Mouse (Mus musculus): Measurements from ENCODE around the gene Syt7. TPM values are rescaled to one million over a fixed set of nuclear protein-coding genes. Genes with fewer than 3 reads are reported as not detected.

Gene Syt7
- total and polyA plus RNA-seq, 2 experiments from 2014 or later = 19.2 to 110 TPM

- no peak for ATAC-seq
- 37% methylated on average over 5 of the region's 5 CpGs for WGBS
- no peak for TF ChIP-seq CTCF (IDR thresholded peaks at IDR 0.05; ENCODE audit: low read depth)
- H3K4me2 ChIP-seq (ENCODE audit: low read depth) = no peak overlapping the region
- H3K4me1 ChIP-seq (ENCODE audit: insufficient read depth) = no peaks in the 10 kb centered on the region
- H3K9me3 ChIP-seq (ENCODE audit: low read length) = no peaks in the 10 kb centered on the region
- DNase-seq = no peak
- H3K9ac ChIP-seq = no peak overlapping the region
- H3K27me3 ChIP-seq (ENCODE audit: insufficient read depth, low read length) = no peaks in the 10 kb centered on the region; the same call in 1 of the 2 replicates
- H3K27ac ChIP-seq (ENCODE audit: low read depth, low read length) = no peak overlapping the region
- no peaks in the 10 kb centered on the region for H3K36me3 ChIP-seq (ENCODE audit: insufficient read depth)
- H3K4me3 ChIP-seq (ENCODE audit: low read depth, low read length) = no peak overlapping the region
Observed at GRCm38 (mm10) chr19:10347628-10348273, 41.1 kb upstream of the Syt7 start.

DNA sequence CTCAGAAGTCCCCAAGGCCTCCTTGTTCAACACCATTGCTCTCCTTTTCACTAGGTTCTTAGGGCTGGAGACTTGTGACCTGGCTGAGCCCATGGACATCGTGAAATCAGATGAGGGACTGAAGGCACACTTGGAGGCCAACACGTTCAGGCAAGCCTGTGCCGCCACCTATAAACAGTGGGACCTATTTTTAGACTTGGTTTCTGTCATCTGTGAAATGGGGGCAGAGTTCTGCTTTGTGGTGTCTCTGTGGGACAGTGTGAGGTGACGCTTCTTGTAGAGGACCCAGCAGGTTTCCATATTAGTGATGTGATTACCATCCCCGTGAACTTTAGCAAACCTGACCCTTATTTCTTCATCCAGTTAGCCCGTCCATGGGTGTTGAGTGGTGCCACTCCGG lies 36.7 kb upstream of the Syt7 start:
- Histone ChIP-seq H3K36me3 (ENCODE audit: insufficient read depth) (no peaks in the 10 kb centered on the region), H3K4me2 (ENCODE audit: low read depth) (no peak overlapping the region), H3K4me3 (ENCODE audit: low read depth, low read length) (no peak overlapping the region), H3K9ac (no peak overlapping the region), H3K9me3 (ENCODE audit: low read length) (no peaks in the 10 kb centered on the region), H3K27ac (ENCODE audit: low read depth, low read length) (no peak overlapping the region), H3K27me3 (ENCODE audit: insufficient read depth, low read length) (no peaks in the 10 kb centered on the region), H3K4me1 (ENCODE audit: insufficient read depth) (no peaks in the 10 kb centered on the region)
- no peak for TF ChIP-seq CTCF (IDR thresholded peaks at IDR 0.05; ENCODE audit: low read depth)
- 90% methylated on average over 7 of the region's 7 CpGs for WGBS
- ATAC-seq (no peak), DNase-seq (no peak)

DNA sequence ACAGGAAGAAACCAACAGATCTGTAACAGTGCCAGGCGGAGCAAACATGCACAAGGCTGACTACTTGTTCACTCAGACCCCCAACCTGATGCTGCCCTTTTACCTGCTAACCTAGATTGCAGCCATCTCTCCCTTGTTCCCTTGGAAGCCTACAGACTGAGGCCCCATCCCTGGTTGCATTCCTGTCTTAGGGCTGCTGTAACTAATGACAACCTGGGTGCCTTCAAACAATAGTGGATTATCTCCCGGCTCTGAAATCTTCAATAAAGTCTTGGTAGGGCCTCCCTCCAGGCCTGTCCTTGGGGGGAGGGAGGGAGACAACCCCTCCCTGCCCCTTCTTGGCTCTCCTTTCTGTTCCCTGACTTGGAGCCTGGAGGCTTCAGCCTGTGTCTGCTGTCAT lies 34.1 kb upstream of the Syt7 start:
- no peak for TF ChIP-seq CTCF (IDR thresholded peaks at IDR 0.05; ENCODE audit: low read depth)
- no peaks in the 10 kb centered on the region for H3K9me3 ChIP-seq (ENCODE audit: low read length)
- no peaks in the 10 kb centered on the region for H3K27me3 ChIP-seq (ENCODE audit: insufficient read depth, low read length)
- ATAC-seq (no peak), DNase-seq (no peak)
- no peak overlapping the region for H3K4me3 ChIP-seq (ENCODE audit: low read depth, low read length)
- H3K36me3 ChIP-seq (ENCODE audit: insufficient read depth) = no peaks in the 10 kb centered on the region
- 49% methylated on average over 2 of the region's 2 CpGs for WGBS
- H3K4me2 ChIP-seq (ENCODE audit: low read depth) = no peak overlapping the region
- no peak overlapping the region for H3K9ac ChIP-seq
- H3K27ac ChIP-seq (ENCODE audit: low read depth, low read length) = no peak overlapping the region
- no peaks in the 10 kb centered on the region for H3K4me1 ChIP-seq (ENCODE audit: insufficient read depth)

DNA sequence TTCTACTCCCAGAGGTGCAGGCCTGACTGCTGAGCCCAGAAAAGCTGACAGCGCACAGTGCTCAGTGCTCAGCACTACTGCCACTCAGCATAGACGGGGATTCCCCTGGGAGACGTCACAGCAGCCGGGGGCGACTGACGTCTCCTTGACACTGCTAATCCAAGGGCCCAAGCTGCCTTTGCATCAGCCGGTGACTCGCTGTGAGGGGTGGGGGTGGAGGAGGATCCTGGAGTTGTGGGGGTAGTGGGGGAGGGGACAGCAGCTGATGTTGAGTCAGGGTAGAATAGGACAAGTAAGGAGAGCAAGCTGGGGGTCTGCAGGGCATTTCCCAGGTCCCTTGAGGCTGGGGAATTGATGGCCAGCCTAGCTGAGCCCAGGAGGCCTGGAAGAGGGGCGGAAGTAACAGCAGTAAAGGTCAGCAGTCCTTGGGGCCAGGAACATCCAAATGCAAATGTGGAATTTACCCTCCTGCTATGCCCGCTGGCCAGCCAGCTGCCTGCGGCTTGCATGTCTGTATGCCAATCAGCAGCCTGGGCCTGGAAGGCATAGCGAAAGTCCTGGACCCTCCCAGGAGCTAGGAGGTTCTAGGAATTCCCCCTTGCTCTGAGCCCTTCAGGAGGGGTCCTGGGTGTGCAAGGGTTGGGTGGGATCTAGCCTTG lies 31.9 kb upstream of the Syt7 start:
- Histone ChIP-seq H3K9me3 (ENCODE audit: low read length) (no peaks in the 10 kb centered on the region), H3K27ac (ENCODE audit: low read depth, low read length) (no peak overlapping the region), H3K4me2 (ENCODE audit: low read depth) (no peak overlapping the region), H3K9ac (no peak overlapping the region), H3K36me3 (ENCODE audit: insufficient read depth) (no peaks in the 10 kb centered on the region), H3K27me3 (ENCODE audit: insufficient read depth, low read length) (no peaks in the 10 kb centered on the region), H3K4me3 (ENCODE audit: low read depth, low read length) (no peak overlapping the region), H3K4me1 (ENCODE audit: insufficient read depth) (no peaks in the 10 kb centered on the region)
- no peak for TF ChIP-seq CTCF (IDR thresholded peaks at IDR 0.05; ENCODE audit: low read depth)
- 12% methylated on average over 12 of the region's 12 CpGs for WGBS
- DNase-seq (peak; percentile 18), ATAC-seq (peak; percentile 54)

DNA sequence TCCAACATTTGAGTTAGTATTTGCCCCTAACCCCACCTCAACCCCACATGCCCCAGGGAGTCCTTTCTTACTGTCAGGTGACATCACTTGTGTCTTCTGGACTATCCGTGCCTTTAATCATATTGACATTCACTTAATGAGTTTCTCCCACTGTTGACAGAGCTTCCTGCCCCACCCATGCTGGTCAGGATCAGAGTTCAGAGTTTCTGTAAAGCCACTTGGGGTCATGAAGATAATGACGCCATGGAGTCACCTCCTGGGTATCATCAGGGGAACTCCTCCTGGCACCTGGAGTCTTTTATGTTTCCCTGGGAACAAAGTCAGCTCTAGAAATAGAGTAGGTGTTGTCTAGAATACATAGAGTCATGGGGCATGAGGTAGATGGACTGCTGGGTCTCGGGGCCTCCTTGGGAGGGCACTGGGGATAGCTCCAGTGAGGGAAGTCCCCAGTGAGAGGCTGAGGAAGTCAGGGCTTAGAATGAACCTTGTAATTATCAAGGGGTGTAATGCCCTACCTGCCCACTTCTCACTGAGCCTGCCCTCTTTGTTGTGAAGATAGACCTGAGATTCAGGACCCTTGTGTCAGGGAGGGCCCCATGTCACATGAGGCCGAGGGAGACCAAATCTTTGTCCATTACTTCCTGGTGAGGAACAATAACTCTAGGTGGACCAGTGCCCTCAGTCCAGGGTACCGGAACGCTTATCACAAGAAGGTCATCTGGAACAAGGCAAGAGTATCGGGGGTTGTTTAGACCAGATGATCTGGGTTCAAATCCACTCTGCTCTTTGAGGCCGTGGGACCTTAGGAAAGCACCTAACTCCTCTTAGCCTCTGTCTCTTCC lies 29.6 kb upstream of the Syt7 start:
- no peak overlapping the region for H3K27ac ChIP-seq (ENCODE audit: low read depth, low read length)
- no peaks in the 10 kb centered on the region for H3K9me3 ChIP-seq (ENCODE audit: low read length)
- H3K4me3 ChIP-seq (ENCODE audit: low read depth, low read length) = no peak overlapping the region
- no peak overlapping the region for H3K4me2 ChIP-seq (ENCODE audit: low read depth)
- no peak overlapping the region for H3K9ac ChIP-seq
- WGBS = 90% methylated on average over 8 of the region's 8 CpGs
- no peak for ATAC-seq
- H3K36me3 ChIP-seq (ENCODE audit: insufficient read depth) = no peaks in the 10 kb centered on the region
- DNase-seq = no peak
- H3K4me1 ChIP-seq (ENCODE audit: insufficient read depth) = no peaks in the 10 kb centered on the region
- no peak for TF ChIP-seq CTCF (IDR thresholded peaks at IDR 0.05; ENCODE audit: low read depth)
- H3K27me3 ChIP-seq (ENCODE audit: insufficient read depth, low read length) = no peaks in the 10 kb centered on the region

DNA sequence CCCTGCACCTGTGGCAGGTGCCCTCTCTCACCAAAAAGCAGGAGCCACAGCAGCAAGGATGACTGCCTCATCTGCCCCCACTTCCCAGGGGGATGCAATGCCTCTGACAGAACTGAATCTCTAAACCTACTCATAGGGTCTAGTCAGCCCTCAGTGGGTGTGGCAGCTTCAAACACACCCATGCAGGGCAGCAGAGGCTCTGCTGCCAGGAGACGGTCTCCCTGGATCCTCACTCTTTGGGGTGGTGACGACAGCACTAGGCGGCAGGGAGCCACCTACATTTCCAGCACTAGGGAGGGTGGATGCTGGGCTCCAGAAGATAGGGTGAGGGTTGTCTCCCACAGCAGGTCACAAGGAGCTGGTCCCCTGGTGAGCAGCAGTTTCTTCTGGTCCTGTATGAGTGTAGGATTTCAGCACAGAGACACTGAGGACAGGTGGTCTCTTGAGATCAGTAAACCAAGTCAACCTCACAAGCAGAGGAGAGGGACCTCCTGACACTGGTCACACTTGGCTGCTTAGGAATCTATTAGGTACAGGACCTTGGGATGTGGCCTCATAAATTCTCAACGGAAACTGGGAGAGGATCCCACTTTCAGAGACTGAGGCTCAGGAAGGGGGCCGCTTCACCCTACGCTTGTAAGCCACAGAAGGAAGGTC lies 26.3 kb upstream of the Syt7 start:
- H3K9ac ChIP-seq = no peak overlapping the region
- no peak for TF ChIP-seq CTCF (IDR thresholded peaks at IDR 0.05; ENCODE audit: low read depth)
- no peaks in the 10 kb centered on the region for H3K36me3 ChIP-seq (ENCODE audit: insufficient read depth)
- no peaks in the 10 kb centered on the region for H3K27me3 ChIP-seq (ENCODE audit: insufficient read depth, low read length)
- H3K4me3 ChIP-seq (ENCODE audit: low read depth, low read length) = no peak overlapping the region
- WGBS = 76% methylated on average over 6 of the region's 6 CpGs
- H3K4me1 ChIP-seq (ENCODE audit: insufficient read depth) = no peaks in the 10 kb centered on the region
- DNase-seq (no peak), ATAC-seq (no peak)
- H3K4me2 ChIP-seq (ENCODE audit: low read depth) = no peak overlapping the region
- no peaks in the 10 kb centered on the region for H3K9me3 ChIP-seq (ENCODE audit: low read length)
- H3K27ac ChIP-seq (ENCODE audit: low read depth, low read length) = no peak overlapping the region
